Mouse (Mus musculus): ENCODE measurements around the gene Ikzf1. TPM values are rescaled to one million over a fixed set of nuclear protein-coding genes. Genes with fewer than 3 reads are reported as not detected.

The Ikzf1 gene
- polyA plus RNA-seq, 1 experiment: 3.7 TPM

DNA sequence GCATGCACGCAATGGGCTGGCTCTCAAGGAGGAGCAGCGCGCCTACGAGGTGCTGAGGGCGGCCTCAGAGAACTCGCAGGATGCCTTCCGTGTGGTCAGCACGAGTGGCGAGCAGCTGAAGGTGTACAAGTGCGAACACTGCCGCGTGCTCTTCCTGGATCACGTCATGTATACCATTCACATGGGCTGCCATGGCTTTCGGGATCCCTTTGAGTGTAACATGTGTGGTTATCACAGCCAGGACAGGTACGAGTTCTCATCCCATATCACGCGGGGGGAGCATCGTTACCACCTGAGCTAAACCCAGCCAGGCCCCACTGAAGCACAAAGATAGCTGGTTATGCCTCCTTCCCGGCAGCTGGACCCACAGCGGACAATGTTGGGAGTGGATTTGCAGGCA is 84.5 kb downstream of the Ikzf1 start:
- Histone ChIP-seq H3K4me3 (ENCODE audit: insufficient read depth, low read length) (no peak overlapping the region), H3K4me1 (ENCODE audit: control insufficient read depth, insufficient read depth, low read length) (no peaks in the 10 kb centered on the region), H3K27ac (ENCODE audit: insufficient read depth, low read length) (no peak overlapping the region)
- no peak for TF ChIP-seq CTCF (IDR thresholded peaks at IDR 0.05; ENCODE audit: extremely low read depth, insufficient read depth, low read length)
- TF ChIP-seq POLR2A (IDR thresholded peaks at IDR 0.05; ENCODE audit: extremely low read depth, insufficient read depth, low read length): no peak

DNA sequence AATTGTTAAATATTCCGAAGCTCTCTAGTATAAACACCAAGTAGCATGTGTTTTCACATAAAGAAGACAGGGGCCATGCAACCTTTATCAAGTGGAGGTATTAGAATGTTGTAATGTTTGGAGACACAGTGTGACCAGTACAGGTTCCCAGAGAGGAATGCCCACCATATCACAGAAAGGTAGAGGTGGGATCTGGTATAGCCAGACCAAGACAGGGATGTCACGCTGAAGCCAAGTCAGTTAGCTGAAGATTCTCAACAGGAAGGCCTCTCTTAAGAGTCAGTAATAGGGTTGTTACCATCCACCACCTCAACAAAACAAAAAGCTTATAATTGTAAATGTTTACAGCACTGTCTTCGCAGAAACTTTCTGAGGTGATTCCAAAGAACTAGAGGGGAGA is 85.9 kb downstream of the Ikzf1 start:
- Histone ChIP-seq H3K27ac (ENCODE audit: insufficient read depth, low read length) (no peak overlapping the region), H3K4me1 (ENCODE audit: control insufficient read depth, insufficient read depth, low read length) (no peaks in the 10 kb centered on the region), H3K4me3 (ENCODE audit: insufficient read depth, low read length) (no peak overlapping the region)
- TF ChIP-seq CTCF (IDR thresholded peaks at IDR 0.05; ENCODE audit: extremely low read depth, insufficient read depth, low read length): no peak
- TF ChIP-seq POLR2A (IDR thresholded peaks at IDR 0.05; ENCODE audit: extremely low read depth, insufficient read depth, low read length): no peak

DNA sequence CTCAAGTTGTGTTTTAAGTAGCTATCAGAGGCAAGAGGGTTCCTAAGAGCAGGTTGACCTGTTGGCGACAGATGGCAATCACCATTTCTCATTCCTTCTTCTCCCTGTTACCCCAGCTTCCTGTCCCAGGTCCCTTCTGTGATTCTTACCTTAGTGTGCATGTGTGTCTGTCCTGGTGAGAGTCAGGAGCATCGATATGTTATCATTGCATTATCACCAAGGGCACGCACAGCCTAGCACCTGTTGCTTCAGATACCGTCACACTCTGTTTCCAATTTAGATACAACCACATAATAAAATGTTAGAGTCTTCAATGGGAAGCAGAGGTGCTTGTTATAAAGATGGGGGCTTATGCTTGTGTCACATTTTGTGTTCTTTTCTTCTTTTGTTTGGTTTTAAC is 87.4 kb downstream of the Ikzf1 start:
- Histone ChIP-seq H3K27ac (ENCODE audit: insufficient read depth, low read length) (no peak overlapping the region), H3K4me3 (ENCODE audit: insufficient read depth, low read length) (no peak overlapping the region), H3K4me1 (ENCODE audit: control insufficient read depth, insufficient read depth, low read length) (no peaks in the 10 kb centered on the region)
- no peak for TF ChIP-seq POLR2A (IDR thresholded peaks at IDR 0.05; ENCODE audit: extremely low read depth, insufficient read depth, low read length)
- TF ChIP-seq CTCF (IDR thresholded peaks at IDR 0.05; ENCODE audit: extremely low read depth, insufficient read depth, low read length): no peak

DNA sequence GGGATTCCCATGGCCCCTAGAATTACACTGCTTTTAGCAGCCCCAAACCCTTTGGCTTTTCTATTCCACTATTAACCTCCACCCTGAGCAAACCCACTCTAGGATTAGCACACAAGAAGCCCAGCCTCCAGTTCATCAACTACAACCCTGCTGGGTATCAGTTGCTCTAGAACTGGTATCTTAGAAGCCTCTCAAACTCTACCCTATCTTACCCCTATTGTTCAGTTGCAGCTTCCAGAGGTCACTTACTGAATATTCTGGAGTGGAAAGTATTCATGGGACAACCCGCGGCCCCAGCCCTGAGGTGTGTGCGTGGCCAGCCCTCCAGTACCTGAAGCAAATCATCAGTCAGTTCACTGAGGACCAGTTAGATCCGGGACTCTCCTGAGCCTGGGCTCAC is 89.6 kb downstream of the Ikzf1 start:
- Histone ChIP-seq H3K4me1 (ENCODE audit: control insufficient read depth, insufficient read depth, low read length) (no peaks in the 10 kb centered on the region), H3K27ac (ENCODE audit: insufficient read depth, low read length) (no peak overlapping the region), H3K4me3 (ENCODE audit: insufficient read depth, low read length) (no peak overlapping the region)
- no peak for TF ChIP-seq CTCF (IDR thresholded peaks at IDR 0.05; ENCODE audit: extremely low read depth, insufficient read depth, low read length)
- TF ChIP-seq POLR2A (IDR thresholded peaks at IDR 0.05; ENCODE audit: extremely low read depth, insufficient read depth, low read length): no peak

DNA sequence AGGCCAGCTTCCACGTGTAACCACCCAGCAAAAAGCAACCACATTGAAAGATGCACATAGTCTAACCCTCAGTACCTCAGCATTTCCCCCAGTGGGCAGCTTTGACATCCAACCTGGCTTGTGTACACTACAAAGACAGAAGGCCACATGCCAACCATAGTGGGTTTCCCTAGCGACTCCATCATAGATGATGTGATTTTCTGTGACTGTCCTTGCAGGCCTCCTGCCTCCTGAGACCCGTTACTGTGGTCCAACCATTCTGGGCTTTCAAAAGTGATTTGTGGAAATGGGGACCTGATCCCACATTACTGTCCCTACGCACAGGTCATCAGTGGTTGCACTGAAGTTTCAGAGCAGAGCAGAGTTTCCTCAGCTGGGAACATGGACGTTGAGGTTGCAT is 90.1 kb downstream of the Ikzf1 start:
- Histone ChIP-seq H3K4me1 (ENCODE audit: control insufficient read depth, insufficient read depth, low read length) (no peaks in the 10 kb centered on the region), H3K27ac (ENCODE audit: insufficient read depth, low read length) (no peak overlapping the region), H3K4me3 (ENCODE audit: insufficient read depth, low read length) (no peak overlapping the region)
- no peak for TF ChIP-seq POLR2A (IDR thresholded peaks at IDR 0.05; ENCODE audit: extremely low read depth, insufficient read depth, low read length)
- TF ChIP-seq CTCF (IDR thresholded peaks at IDR 0.05; ENCODE audit: extremely low read depth, insufficient read depth, low read length): no peak

DNA sequence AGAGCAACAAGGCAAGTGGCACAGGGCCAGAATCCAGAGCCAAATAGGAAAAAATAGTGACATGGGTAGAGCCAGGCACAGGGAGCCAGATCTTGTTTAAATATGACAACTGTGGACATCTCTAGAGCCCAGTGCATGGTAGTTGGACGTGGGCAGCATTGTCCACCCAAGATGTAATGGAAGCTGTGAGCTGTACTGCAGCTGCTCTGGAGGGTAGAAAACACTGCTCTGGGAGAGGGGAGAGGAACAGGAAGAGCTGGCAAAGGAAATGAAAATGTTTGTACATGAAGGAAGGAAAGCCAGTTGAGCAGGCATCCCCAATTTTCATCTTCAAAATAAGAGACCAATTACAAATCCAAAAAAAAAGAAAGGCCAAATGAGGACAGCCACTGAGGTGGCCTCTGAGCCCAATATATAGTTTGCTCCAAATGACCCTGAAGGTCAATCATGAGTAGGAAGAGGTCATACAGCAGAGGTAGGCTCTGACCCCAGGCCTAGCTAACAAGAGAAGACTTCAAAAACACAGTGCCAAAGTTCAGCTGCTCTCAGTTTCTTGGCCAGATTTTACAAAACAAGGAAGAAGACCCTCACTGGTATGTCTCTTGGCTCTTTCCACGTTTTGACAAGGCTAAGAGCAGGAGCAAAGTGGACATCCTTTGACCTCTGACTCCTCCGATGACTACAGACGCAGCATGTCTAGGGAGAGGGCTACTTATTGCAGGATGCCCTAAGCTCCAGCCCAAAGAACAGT is 91.4 kb downstream of the Ikzf1 start:
- TF ChIP-seq POLR2A (IDR thresholded peaks at IDR 0.05; ENCODE audit: extremely low read depth, insufficient read depth, low read length): no peak
- no peak for TF ChIP-seq CTCF (IDR thresholded peaks at IDR 0.05; ENCODE audit: extremely low read depth, insufficient read depth, low read length)
- Histone ChIP-seq H3K4me3 (ENCODE audit: insufficient read depth, low read length) (no peak overlapping the region), H3K4me1 (ENCODE audit: control insufficient read depth, insufficient read depth, low read length) (no peaks in the 10 kb centered on the region), H3K27ac (ENCODE audit: insufficient read depth, low read length) (no peak overlapping the region)

DNA sequence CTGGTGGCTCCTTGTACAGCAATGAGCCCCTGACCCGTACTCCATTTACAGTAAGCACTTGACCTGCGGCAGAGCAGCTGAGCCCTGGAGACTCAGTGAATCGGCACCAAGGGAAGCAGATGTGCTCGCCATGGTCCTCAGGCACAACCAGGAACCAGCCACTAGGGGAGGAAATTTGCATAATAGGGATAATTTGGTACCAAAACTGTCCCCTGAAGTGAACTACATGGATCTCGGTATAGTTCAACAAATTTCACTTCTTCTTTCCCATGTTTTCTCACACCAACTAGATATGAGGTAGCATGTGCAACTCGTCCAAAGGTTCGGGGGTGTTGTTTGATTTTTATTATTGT is 92.0 kb downstream of the Ikzf1 start:
- H3K4me3 ChIP-seq (ENCODE audit: insufficient read depth, low read length): no peak overlapping the region
- no peak for TF ChIP-seq CTCF (IDR thresholded peaks at IDR 0.05; ENCODE audit: extremely low read depth, insufficient read depth, low read length)
- no peak for TF ChIP-seq POLR2A (IDR thresholded peaks at IDR 0.05; ENCODE audit: extremely low read depth, insufficient read depth, low read length)

DNA sequence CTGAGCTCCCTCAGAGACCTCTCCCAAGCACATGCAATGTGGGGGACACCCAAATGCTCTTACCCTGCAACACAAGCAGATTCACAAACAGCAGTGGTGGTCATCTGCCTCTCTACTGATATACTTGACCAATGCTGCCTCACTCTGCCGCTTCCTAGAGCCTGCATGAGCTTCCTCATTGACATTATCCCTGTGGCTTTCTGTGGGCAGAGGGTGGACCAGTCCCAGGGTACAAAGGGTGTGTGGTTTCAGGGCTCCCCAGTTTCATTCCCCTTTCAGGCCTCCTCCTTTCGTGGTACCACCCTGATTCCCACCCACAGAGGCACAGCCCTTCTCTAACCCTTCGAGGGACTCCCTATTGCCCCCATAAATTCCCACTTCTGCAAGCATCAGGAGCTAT is 92.4 kb downstream of the Ikzf1 start:
- H3K27ac ChIP-seq (ENCODE audit: insufficient read depth, low read length): no peak overlapping the region
- no peak overlapping the region for H3K4me3 ChIP-seq (ENCODE audit: insufficient read depth, low read length)
- H3K4me1 ChIP-seq (ENCODE audit: control insufficient read depth, insufficient read depth, low read length): no peaks in the 10 kb centered on the region
- TF ChIP-seq POLR2A (IDR thresholded peaks at IDR 0.05; ENCODE audit: extremely low read depth, insufficient read depth, low read length) (no peak), CTCF (IDR thresholded peaks at IDR 0.05; ENCODE audit: extremely low read depth, insufficient read depth, low read length) (no peak)

More for the DNA sequence above, 92.0 kb downstream of the Ikzf1 start:
- Histone ChIP-seq H3K4me1 (ENCODE audit: control insufficient read depth, insufficient read depth, low read length) (no peaks in the 10 kb centered on the region), H3K27ac (ENCODE audit: insufficient read depth, low read length) (no peak overlapping the region)

DNA sequence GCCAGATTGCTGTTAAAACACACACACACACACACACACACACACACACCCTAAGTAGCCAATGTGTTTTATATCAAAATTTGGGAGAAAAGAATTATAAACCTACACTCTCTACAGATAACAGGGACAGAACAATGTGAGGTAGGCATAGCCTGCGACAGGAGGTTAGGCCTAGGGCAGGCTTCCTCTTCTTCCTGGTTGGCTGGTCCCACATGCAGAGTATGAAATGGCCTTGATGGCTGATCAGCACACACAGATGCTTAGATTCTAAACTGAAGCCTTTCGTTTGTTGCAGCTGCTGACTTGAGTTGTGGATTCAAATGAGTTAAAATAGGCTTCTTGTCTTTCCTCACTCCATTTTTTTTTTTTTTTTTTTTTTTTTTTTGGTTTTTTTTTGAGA is 93.0 kb downstream of the Ikzf1 start:
- H3K27ac ChIP-seq (ENCODE audit: insufficient read depth, low read length): no peak overlapping the region
- H3K4me3 ChIP-seq (ENCODE audit: insufficient read depth, low read length): no peak overlapping the region
- no peak for TF ChIP-seq POLR2A (IDR thresholded peaks at IDR 0.05; ENCODE audit: extremely low read depth, insufficient read depth, low read length)
- TF ChIP-seq CTCF (IDR thresholded peaks at IDR 0.05; ENCODE audit: extremely low read depth, insufficient read depth, low read length): no peak
- H3K4me1 ChIP-seq (ENCODE audit: control insufficient read depth, insufficient read depth, low read length): no peaks in the 10 kb centered on the region

DNA sequence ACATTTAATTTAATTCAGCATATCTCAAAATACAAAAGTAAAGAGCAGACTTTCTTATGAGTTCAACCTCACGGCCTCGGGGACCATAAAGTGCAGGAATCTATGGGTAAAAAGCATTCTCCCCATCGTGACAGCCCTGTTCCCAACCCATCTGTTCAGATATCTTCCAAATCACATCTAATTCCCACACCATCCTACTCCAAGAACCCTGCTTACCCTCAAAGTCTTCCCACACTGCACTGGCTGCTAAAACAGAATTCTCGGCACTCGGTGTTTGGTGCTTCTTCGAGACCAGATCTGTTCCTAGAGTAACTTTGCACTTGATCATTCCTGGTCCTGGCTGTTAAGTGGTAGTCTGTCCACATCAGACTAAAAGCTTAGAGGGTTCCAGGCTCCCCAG is 93.5 kb downstream of the Ikzf1 start:
- Histone ChIP-seq H3K4me1 (ENCODE audit: control insufficient read depth, insufficient read depth, low read length) (no peaks in the 10 kb centered on the region), H3K4me3 (ENCODE audit: insufficient read depth, low read length) (no peak overlapping the region), H3K27ac (ENCODE audit: insufficient read depth, low read length) (no peak overlapping the region)
- TF ChIP-seq POLR2A (IDR thresholded peaks at IDR 0.05; ENCODE audit: extremely low read depth, insufficient read depth, low read length) (no peak), CTCF (IDR thresholded peaks at IDR 0.05; ENCODE audit: extremely low read depth, insufficient read depth, low read length) (no peak)
